Mouse (Mus musculus): ENCODE measurements at regions not wholly inside any gene's neighbourhood (a gene's known extent, or its start where the extent isn't known, plus 50 kb on each side); places are given as distances from the start of the nearest gene placed in this dataset.

DNA sequence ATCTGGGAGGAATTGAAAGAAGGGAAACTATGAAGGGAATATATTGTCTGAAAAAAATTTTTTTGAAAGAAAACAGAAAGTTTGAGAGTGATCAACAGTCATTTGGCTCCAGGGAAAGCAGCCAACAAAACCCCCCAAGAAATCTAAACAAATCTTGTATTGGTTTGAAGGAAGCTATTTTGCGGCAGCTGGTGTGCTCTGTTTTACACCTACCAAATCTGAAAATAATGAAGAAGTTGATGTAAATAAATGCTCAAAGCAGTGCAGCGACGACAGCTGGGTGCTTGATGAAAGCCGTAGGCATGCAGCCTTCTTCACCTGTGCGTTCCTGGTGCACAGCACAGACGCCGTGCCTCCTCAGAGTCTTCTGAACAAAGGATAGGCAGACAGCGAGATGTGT, 488.2 kb downstream of the Tmem132b start:
- intact Hi-C loops (cut with DNase I): no loop called here
- no peak for DNase-seq

DNA sequence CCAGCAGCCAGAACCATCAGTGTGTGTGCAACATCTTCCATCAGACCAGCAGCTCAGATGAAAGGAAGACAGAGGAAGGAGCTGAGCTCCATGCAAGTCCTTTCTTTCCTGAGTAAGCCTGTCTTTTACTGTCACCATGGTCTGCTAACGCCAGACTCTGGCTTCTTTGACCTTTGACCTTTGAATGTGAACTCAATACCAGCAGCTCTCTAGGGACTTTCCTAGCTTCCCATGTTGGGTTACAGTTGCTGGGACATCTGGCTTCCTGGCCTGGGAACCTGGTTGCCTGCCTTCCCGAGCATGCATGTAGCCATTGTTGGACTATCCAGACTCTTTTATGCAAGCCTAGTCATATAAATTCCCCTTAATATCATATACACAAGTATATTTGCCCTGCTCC, 492.3 kb downstream of the Tmem132b start:
- intact Hi-C loops (cut with DNase I): no loop called here

DNA sequence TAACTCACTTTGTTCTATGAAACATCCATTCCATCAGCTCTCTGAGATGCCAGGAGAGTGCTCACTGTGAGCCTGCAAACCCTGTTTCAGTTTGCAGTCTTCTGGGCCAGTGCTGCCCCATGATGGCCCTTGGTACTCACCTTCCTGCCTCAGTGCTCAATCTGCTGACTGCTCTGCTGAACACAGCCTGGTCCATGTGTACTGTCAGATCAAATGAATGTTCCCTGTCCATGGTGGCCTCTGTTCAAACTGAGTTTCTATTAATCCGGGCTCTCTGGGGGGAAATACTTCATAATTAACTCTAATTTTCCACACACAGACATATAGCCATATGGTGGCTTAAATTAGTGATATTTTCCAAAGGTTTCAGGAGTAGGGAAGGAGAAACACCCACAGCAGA, 503.3 kb downstream of the Tmem132b start:
- intact Hi-C loops (cut with DNase I): no loop called here
- DNase-seq: peak; percentile 10

More for the DNA sequence above, 492.3 kb downstream of the Tmem132b start:
- DNase-seq: no peak

DNA sequence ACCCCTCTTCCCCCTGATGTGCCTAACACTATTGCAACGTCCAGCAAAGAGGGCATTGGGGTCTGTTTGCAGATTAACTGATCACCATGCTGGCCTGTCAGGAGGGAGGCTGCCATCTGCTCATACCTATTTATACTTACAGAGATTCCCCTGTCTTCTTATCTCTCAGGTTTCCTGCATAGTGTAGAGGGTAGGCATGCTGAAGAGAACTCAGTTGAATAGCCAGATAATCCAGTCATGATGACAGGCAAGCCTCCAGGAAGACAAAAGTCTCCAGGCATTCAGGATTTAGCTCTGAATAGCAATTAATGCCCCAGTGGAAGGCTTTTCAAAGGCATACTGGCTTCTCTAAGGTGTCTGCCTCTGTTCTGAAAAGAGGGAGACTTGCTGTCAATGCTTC, 505.1 kb downstream of the Tmem132b start:
- no peak for DNase-seq
- intact Hi-C loops (cut with DNase I): no loop called here

DNA sequence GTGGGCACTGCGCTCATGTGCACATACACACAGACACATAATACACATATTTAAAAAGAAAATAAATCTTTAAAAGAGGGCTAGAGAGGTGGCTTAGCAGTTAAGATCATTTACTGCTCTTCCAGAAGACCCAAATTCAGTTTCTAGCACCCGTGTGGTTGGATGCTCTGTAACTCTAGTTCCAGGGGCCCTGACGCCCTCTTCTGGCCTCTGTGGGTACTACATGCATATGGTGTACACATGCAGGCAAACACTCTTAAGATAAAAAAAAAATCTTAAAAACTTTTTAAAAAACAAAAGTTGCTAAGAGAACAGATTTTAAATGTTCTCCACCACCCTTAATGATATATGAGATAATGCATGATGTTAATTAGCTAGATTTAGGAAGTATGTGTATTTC, 514.2 kb downstream of the Tmem132b start:
- intact Hi-C loops (cut with DNase I): no loop called here
- no peak for DNase-seq

DNA sequence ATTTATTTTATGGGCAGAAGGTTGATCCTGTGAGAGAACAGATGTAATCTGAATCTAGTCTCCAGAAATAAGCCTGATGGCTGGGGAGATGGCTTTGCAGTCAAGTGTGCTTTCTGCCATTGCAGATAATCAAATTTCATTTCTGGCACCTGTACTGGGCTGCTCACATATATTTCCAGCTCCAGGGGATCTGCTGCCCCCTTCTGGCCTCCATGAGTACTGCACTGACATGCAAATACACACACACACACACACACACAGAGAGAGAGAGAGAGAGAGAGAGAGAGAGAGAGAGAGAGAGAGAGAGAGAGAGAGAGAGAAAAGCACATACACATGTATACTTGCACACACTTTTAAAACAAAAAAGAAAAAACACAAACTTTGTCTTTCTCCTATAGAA, 532.1 kb downstream of the Tmem132b start:
- no peak for DNase-seq
- intact Hi-C loops (cut with DNase I): no loop called here

- intact Hi-C loops (cut with DNase I): no loop called here
- peak; percentile 51 for DNase-seq
Measured at GRCm38 (mm10) chr5:126079281-126079838, 547.8 kb downstream of the Tmem132b start.

DNA sequence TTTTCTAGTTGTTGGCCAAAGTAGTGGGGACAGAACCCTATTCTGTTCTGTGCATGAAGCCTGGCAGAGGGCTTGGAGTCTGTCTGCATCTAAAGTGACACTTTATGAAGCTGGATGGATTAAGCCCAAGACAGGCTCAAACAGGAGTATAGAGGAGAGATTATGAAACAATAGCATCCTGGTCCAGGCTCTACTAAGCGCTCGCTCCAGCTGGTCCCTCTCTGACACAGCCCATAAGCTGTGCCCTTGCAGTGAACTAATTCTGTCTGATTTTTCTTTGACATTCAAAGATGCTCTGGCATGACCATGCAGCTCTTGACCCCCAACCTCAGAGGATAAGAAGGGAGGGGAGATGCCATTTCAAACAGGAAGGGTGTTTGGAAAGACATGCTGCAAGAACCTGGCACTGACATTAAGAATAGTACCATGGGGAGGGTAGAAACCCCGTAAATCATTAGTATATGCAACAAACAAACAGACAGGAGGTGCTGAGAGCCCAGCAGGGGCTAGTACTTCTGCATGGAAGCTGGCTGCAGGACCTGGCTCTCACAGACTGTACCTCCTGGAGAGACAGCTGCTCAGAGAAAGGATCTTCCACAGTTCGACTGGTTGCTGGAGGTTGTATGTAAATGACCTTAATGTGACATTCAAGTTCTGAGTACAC, 556.8 kb downstream of the Tmem132b start:
- peak; percentile 71 for DNase-seq
- intact Hi-C loops (cut with DNase I): no loop called here

DNA sequence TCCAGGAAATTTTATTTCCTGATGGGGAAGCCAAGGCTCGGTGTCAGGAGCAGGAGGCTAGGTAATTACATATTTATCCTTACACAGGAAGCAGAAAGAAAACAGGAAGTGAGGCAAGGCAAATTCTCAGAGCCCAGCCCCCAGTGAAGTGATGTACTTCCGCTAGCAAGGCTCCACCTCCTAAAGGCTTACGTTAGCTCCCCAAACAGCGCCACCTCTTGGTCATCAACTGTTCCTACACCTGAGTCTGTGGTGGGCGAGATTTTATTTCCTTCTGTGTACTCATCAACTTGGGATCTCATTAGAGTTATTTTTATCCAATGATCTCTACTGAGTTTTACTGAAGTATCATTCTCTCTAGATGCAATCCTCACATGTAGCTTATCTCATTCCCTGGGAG, 561.6 kb downstream of the Tmem132b start:
- intact Hi-C loops (cut with DNase I): no loop called here
- no peak for DNase-seq

GRCm38 (mm10) chr5:126096616-126097261, 565.2 kb downstream of the Tmem132b start:
- intact Hi-C loops (cut with DNase I): no loop called here
- peak; percentile 50 for DNase-seq

DNA sequence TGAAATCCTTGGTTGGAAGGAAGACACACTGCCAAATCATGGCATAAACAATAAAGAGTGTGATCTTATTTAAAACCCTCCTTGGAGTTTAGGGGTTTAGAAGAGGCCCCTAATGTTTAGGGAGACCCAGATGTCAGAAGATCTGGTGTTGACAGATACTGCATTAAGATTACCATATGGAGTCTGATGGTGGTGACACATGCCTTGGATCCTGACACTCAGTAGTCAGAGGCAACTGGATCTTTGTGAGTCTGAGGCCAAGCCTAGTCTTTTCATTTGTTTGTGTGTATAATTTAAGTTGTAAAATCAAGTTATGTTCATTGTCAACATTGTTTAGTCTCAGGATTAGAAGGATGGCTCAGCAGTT, 565.7 kb downstream of the Tmem132b start:
- no peak for DNase-seq
- intact Hi-C loops (cut with DNase I): no loop called here

DNA sequence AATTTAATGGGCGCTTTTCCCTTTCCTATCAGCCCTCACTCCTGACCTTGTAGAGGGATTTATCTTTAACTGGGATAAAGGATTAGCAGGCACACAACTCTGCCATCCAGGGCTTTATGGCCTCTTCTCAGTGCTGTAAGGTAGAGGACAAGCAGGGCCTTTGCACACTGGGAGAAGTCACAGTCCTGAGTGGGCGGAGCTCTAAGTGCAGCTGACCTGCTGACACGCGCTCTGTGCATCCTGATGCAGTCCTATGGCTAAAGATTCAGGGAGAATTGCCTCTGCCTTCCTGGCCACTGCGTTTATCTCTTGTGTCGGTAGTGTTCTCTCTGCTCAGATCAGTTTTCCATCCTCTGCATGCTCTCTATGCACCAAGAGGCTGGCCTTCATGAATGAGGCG, 566.9 kb downstream of the Tmem132b start:
- intact Hi-C loops (cut with DNase I): no loop called here

GRCm38 (mm10) chr5:126099931-126100330, 568.4 kb downstream of the Tmem132b start:
- intact Hi-C loops (cut with DNase I): no loop called here
- DNase-seq: peak; percentile 24

More for the DNA sequence above, 566.9 kb downstream of the Tmem132b start:
- no peak for DNase-seq

GRCm38 (mm10) chr5:126104464-126104863, 572.9 kb downstream of the Tmem132b start:
- intact Hi-C loops (cut with DNase I): no loop called here
- DNase-seq: no peak

DNA sequence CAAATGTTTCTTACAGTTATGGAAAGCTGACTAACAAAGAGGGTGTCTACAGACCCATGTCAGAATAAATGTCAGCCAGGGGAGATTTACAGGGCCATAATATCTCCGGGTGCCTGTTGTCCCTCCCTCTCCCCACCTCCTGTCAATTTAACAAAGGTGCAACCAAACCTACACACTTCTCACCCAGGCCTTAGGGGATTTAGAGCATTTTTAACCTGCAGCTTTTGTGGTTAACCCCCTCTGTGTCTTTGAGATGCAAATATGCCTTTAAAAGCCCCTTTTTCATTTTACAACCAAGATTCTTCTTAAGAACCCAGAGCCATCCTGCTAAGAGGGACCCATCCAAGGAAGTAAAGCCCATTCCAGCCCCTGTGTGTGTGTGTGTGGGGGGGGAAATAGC, 573.3 kb downstream of the Tmem132b start:
- intact Hi-C loops (cut with DNase I): no loop called here
- no peak for DNase-seq

GRCm38 (mm10) chr5:126105446-126105845, 573.9 kb downstream of the Tmem132b start:
- intact Hi-C loops (cut with DNase I): no loop called here
- DNase-seq: no peak

DNA sequence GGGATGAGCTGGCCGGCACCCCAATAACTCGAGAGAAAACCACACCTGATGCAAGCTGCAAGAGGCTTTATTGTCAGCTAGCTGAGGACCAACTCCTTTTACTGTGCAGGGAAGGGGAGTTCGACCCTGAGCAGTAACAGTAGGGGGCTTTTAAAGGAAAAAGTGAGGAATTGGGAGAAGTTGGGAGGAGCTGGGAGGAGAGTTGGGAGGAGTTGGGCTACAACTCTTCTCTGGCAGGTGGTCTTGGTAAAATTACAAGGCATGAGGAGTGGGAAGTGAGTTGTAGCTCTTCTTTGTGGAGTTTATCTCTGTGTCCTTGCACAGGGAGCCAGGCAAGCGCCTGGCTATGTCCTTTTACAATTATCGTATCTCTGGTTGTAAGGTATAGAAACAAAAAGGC, 575.4 kb downstream of the Tmem132b start:
- no peak for DNase-seq
- intact Hi-C loops (cut with DNase I): no loop called here

- intact Hi-C loops (cut with DNase I): no loop called here
- no peak for DNase-seq
Measured at GRCm38 (mm10) chr5:126108837-126109236, 577.3 kb downstream of the Tmem132b start.

DNA sequence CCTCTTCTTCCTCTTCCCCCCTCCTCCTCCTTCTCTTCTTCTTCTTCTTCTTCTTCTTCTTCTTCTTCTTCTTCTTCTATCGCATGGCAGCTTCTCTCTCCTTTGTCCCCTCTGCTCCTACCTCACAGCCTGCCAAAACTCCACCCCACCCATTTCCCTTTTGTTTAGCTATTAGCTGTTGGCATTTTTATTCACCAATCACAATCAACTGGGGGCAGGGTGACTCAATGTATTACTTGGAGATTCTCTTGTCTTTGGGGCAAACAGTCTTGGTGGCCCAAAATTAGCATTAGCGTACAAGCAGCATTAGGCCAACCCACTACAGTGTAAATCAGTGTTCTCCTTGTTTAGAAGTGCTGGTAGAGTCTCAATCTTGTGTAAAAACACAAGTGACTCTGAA, 585.7 kb downstream of the Tmem132b start:
- intact Hi-C loops (cut with DNase I): no loop called here
- no peak for DNase-seq

DNA sequence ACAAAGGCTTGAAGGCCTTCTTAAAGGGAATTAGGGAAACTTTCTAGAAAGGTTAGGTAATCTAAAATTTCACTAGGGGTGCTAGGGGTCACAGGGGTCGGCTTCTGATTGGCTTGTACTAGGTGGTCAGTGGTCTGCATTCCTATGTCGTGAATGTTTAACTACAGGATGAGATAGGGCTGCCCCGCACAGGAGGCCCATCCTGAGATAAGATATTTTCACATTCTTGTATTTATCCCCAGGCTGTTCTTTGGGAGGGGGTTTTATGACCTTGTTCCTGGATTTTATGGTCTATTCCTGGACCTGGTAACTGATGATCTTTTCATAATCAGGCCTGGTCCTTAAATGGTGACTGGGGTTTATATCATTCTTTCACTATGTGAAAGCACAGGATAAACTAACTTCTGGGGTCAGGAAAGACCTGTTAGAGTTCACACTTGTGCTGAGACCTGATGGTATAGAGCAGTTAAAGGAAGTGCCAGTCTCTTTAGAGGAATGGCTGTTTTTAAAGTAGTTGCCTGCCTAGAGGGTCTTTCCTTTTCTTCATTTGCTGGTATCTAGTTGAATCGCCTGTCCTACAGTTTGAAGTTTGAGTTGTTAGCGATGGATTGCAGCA, 586.4 kb downstream of the Tmem132b start:
- intact Hi-C loops (cut with DNase I): no loop called here
- no peak for DNase-seq

GRCm38 (mm10) chr5:126118731-126119130, 587.2 kb downstream of the Tmem132b start:
- intact Hi-C loops (cut with DNase I): no loop called here

GRCm38 (mm10) chr5:126123216-126123615, 591.6 kb downstream of the Tmem132b start:
- intact Hi-C loops (cut with DNase I): no loop called here

More at GRCm38 (mm10) chr5:126118731-126119130, 587.2 kb downstream of the Tmem132b start:
- no peak for DNase-seq

More at GRCm38 (mm10) chr5:126123216-126123615, 591.6 kb downstream of the Tmem132b start:
- no peak for DNase-seq
